Mouse (Mus musculus) neural tube, embryonic 14.5 days (tissue): Measurements from ENCODE around the gene Ces1f. TPM values are rescaled to one million over a fixed set of nuclear protein-coding genes. Genes with fewer than 3 reads are reported as not detected.
"Not testable (repeated sequence)": the region's sequence is repeated elsewhere in the genome, so short reads cannot be mapped to it uniquely, and the experiment has no call there.

Experiments
- ATAC-seq: fragments of 200-750 bp; cut with Nextera tagmentation; 2 replicates; pipeline ENCODE4 v1.8.0; 2017; ENCODE audit warnings: low read depth, mild to moderate bottlenecking, moderate TSS enrichment, moderate library complexity
- H3K27ac ChIP-seq: fragments of 300-500 bp; sonication (generic); 2 replicates; pipeline ENCODE4 v1.5.1; 2014; ENCODE audit warnings: low read depth, mild to moderate bottlenecking, control low read depth, low read length, moderate library complexity, mixed read lengths
- H3K27me3 ChIP-seq: fragments of 300-500 bp; sonication (generic); 2 replicates; pipeline ENCODE4 v1.6.1; 2014; ENCODE audit warnings: low read length; ENCODE audit not compliant: control insufficient read depth, insufficient read depth
- H3K36me3 ChIP-seq: fragments of 300-500 bp; sonication (generic); 2 replicates; pipeline ENCODE4 v1.6.1; 2014; ENCODE audit warnings: low read length, mixed read lengths; ENCODE audit not compliant: control insufficient read depth, insufficient read depth
- H3K4me1 ChIP-seq: fragments of 300-500 bp; sonication (generic); 2 replicates; pipeline ENCODE4 v1.6.1; 2014; ENCODE audit warnings: low read length; ENCODE audit not compliant: control insufficient read depth, insufficient read depth
- H3K4me2 ChIP-seq: fragments of 300-500 bp; sonication (generic); 2 replicates; pipeline ENCODE4 v1.6.1; 2014; ENCODE audit warnings: mild to moderate bottlenecking, low read depth, low read length, control low read depth
- H3K4me3 ChIP-seq: fragments of 300-500 bp; sonication (generic); 2 replicates; pipeline ENCODE4 v1.5.1; 2014; ENCODE audit warnings: low read depth, low read length, control low read depth, mixed read lengths
- H3K9ac ChIP-seq: fragments of 300-500 bp; sonication (generic); replicated peaks from 2 replicates; pipeline ENCODE4 v1.6.1; 2014; ENCODE audit warnings: low read depth, mild to moderate bottlenecking, control low read depth, low read length, mixed read lengths
- H3K9me3 ChIP-seq: fragments of 300-500 bp; sonication (generic); 2 replicates; pipeline ENCODE4 v1.6.1; 2016; ENCODE audit warnings: low read length; ENCODE audit not compliant: control insufficient read depth
- WGBS: fragments of 180-500 bp; shearing (Covaris S2); extraction: QIAGEN DNeasy Blood & Tissue Kit; methylation state at CpG from one replicate; pipeline ENCODE4 v1.1.7; 2014; 5-methylcytosine and 5-hydroxymethylcytosine counted together
- polyA plus RNA-seq: library from polyadenylated mRNA; unstranded; fragments of >200 nt; fragmentation: Nextera tagmentation; extraction: Ambion mirVana; gene quantifications from 2 replicates; pipeline ENCODE4 v1.2.1, GENCODE M21; 2014

Gene Ces1f
- polyA plus RNA-seq, 1 experiment from 2014 or later = not detected

- Histone ChIP-seq H3K27ac (no peak overlapping the region), H3K27me3 (no peaks in the 10 kb centered on the region), H3K4me3 (no peak overlapping the region), H3K4me1 (no peaks in the 10 kb centered on the region), H3K9me3 (no peaks in the 10 kb centered on the region), H3K9ac (no peak overlapping the region), H3K4me2 (no peak overlapping the region), H3K36me3 (no peaks in the 10 kb centered on the region)
- 77% methylated on average over 11 of the region's 11 CpGs for WGBS
- ATAC-seq = no peak
These were observed 50.7 kb downstream of the Ces1f start for GRCm38 (mm10) chr8:93228673-93229370.

DNA sequence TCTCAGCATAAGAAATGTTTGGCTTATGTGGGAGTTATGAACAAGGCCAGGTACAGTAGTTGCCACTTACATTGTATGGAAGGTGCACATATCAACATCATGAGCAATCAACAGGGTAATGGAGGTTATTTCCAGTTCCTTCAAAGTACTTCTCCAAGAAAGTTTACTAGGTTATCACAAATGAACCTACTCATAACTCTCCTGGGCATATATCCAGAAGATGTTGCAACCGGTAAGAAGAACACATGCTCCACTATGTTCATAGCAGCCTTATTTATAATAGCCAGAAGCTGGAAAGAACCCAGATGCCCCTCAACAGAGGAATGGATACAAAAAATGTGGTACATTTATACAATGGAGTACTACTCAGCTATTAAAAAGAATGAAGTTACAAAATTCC, 53.1 kb downstream of the Ces1f start:
- 95% methylated on average over 1 of the region's 1 CpGs for whole genome bisulfite sequencing

GRCm38 (mm10) chr8:93221896-93222295, 57.7 kb downstream of the Ces1f start:
- no peak for ATAC-seq
- no peaks in the 10 kb centered on the region for H3K27me3 ChIP-seq
- no peaks in the 10 kb centered on the region for H3K4me1 ChIP-seq
- H3K27ac ChIP-seq = no peak overlapping the region
- no peak overlapping the region for H3K4me3 ChIP-seq
- H3K9ac ChIP-seq = no peak overlapping the region
- H3K4me2 ChIP-seq = no peak overlapping the region
- H3K36me3 ChIP-seq = no peaks in the 10 kb centered on the region
- 84% methylated on average over 3 of the region's 3 CpGs for WGBS
- H3K9me3 ChIP-seq = no peaks in the 10 kb centered on the region

More for the DNA sequence above, 53.1 kb downstream of the Ces1f start:
- H3K27ac ChIP-seq, H3K27me3 ChIP-seq, H3K4me1 ChIP-seq, H3K9ac ChIP-seq, H3K4me2 ChIP-seq, H3K4me3 ChIP-seq, H3K9me3 ChIP-seq, H3K36me3 ChIP-seq, ATAC-seq: not testable (repeated sequence)

GRCm38 (mm10) chr8:93217867-93218266, 61.7 kb downstream of the Ces1f start:
- Histone ChIP-seq H3K27ac (no peak overlapping the region), H3K4me1 (no peaks in the 10 kb centered on the region), H3K4me3 (no peak overlapping the region), H3K9ac (no peak overlapping the region), H3K4me2 (no peak overlapping the region), H3K36me3 (no peaks in the 10 kb centered on the region), H3K9me3 (no peaks in the 10 kb centered on the region), H3K27me3 (no peaks in the 10 kb centered on the region)
- ATAC-seq = no peak
- WGBS = 61% methylated on average over 4 of the region's 4 CpGs

- no peak for ATAC-seq
- H3K4me3 ChIP-seq = no peak overlapping the region
- WGBS = 60% methylated on average over 1 of the region's 1 CpGs
These were observed 62.2 kb downstream of the Ces1f start for GRCm38 (mm10) chr8:93217375-93217774.

DNA sequence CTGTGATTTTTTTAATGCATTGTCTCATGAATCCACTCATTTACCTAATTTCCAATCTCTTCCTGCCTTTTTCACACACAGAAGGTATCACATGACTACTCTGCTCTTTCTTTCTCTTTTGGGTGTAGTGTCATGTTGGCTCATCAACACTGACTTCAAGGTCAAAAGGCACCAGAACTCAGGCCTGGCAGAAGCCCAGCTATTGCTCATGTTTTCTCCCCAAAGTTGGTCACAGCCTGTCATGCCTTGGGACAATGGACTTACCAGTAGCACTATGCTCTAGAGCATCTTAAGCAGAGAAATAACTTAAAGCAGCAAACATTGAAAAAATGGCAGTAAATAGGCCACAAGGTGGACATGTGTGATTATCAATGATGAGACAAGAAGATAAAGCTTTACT, 68.5 kb downstream of the Ces1f start:
- Histone ChIP-seq H3K27me3 (no peaks in the 10 kb centered on the region), H3K4me2 (no peak overlapping the region), H3K36me3 (no peaks in the 10 kb centered on the region), H3K27ac (no peak overlapping the region), H3K4me3 (no peak overlapping the region), H3K4me1 (no peaks in the 10 kb centered on the region), H3K9me3 (no peaks in the 10 kb centered on the region), H3K9ac (no peak overlapping the region)
- ATAC-seq = no peak

More at GRCm38 (mm10) chr8:93217375-93217774, 62.2 kb downstream of the Ces1f start:
- Histone ChIP-seq H3K9me3 (no peaks in the 10 kb centered on the region), H3K27ac (no peak overlapping the region), H3K36me3 (no peaks in the 10 kb centered on the region), H3K4me1 (no peaks in the 10 kb centered on the region), H3K27me3 (no peaks in the 10 kb centered on the region), H3K4me2 (no peak overlapping the region), H3K9ac (no peak overlapping the region)

Other genes starting within 250 kb of the Ces1f start
- not detected in 2 replicates for gene Ces1a, start 231.6 kb downstream of the Ces1f start, polyA plus RNA-seq
- not detected in 2 replicates for gene Ces1b, start 199.7 kb downstream of the Ces1f start, polyA plus RNA-seq
- not detected in 2 replicates for gene Ces1c, start 148.5 kb downstream of the Ces1f start, polyA plus RNA-seq
- gene Ces1d, start 81.9 kb downstream of the Ces1f start, polyA plus RNA-seq = 0.09 TPM in 1 of 2 replicates, not detected in the other
- not detected in 2 replicates for gene Ces1e, start 50.1 kb downstream of the Ces1f start, polyA plus RNA-seq
- not detected in 2 replicates for gene Ces1g, start 57.6 kb upstream of the Ces1f start, polyA plus RNA-seq
- gene Ces1h, start 100.0 kb upstream of the Ces1f start, polyA plus RNA-seq = not detected in 2 replicates